Mouse (Mus musculus): Measurements from ENCODE around the gene Fastk. TPM values are rescaled to one million over a fixed set of nuclear protein-coding genes. Genes with fewer than 3 reads are reported as not detected.

Gene Fastk
- polyA plus RNA-seq (2015; fragmentation: Nextera tagmentation; extraction: Ambion mirVana) = 86.0 and 88.5 TPM in 2 replicates

DNA sequence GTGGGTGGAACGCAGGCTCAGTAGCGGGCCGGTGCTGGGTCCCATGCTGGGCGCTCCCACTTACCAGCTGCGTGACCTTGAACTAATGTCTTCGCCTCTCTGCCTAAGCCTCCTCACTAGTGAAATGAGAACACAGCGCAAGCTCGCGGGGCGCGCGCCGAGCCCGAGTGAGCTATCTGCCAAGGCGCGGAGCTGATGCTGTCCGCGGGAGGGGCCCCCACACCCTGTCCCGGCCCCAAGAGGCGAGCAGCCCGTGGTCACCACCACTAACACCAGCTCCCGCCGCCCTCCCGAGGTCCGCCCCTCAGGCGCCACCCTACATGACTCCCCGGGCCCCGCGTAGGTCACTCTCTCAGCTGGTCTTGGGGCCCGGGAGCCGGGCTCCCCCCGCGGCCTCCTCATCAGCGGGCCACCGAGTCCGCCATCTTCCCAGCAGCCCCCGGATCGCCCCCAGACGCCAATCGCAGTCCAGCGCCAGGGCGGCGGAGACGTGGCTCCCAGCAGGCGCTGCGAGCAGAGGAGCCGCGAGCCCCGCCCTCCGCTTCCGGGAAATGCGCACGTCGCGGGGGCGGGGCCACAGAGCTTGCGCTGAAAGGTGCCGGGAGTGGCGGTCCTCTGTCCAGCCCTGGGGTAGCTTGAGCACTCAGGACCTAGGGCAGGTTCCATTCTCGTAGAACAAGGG, at the start of gene Fastk:
Gene Fastk, minus strand, starts transcription at position 542 of the 682 bp plus-strand sequence.
- peak; percentile 93 for DNase-seq (ENCODE audit: low spot score)

DNA sequence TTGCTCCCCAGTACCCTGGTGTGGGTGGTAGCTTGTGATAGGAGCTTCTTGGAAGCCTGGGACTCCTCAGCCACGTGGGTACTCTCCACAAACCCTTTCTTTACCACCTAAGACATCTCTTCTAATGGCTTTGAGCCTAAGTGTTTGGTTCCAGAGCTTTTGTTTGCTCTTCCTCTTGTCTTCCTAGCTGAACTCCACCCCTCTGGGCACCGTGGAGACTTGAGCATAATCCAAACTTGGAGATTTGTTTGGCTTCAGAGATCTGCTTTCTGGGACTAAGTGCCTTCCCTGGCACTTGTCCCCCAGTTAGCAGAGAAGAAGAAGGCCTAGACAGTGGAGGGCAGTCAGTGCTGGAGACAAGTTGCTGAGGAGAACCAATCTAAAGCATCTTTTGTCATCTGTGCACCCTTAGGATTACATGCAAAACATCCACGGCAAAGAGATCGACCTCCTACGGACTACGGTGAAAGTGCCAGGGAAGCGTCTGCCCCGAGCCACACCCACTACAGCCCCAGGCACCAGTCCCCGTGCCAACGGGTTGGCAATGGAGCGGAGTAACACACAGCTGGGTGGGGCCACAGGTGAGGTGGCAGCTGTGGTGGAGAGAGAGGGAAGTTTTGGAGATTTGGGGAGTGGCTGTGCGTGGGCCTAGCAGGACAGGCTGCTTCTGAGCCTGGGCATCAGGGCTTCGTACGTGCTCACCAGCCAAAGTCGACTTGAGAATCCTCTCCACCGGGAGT, 47.6 kb upstream of the Fastk start:
- DNase-seq (ENCODE audit: low spot score) = no peak

DNA sequence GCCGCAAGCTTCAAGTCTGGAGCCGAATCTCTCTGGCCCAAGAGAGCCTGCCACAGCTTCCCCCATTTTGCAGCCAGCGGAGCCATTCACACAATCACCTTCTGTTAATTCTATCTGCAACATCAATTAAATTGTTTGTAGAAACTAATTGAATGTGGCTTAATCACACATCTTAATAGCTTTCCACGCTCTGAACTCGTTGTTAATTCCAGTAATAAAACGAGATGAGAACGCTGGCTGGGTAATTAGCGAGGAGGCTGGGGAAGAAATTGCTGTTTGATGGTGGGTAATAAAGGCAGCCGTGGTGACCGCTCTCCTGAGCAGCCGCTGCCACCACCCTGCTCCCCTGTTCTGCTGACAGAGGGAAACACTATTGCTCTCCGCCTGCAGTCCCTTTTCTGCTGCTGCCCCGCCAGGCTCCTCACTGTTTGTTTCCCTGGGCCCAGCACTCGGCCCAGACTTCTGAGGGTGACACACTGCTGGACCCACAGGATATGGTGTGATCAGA, 45.4 kb upstream of the Fastk start:
- DNase-seq (ENCODE audit: low spot score) = no peak

DNA sequence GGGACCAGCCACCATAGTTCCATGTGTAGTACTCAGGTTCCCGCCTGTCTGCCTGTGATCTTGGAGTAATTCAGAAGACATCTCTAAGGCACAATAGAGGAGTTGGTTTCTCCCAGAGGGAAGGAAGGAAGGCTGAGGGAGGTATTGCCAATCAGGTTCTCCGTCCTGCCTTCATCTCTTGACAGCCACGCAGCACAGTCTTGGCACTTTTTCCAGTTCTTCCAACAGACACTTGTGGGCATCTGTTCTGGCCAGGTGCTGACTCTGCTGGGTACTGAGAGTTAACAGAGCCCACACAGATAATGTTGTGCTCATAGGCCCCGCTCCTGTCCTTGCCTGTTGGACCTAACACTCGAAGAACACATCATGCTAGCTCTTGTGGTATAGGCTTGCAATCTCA, 41.7 kb upstream of the Fastk start:
- no peak for DNase-seq (ENCODE audit: low spot score)

DNA sequence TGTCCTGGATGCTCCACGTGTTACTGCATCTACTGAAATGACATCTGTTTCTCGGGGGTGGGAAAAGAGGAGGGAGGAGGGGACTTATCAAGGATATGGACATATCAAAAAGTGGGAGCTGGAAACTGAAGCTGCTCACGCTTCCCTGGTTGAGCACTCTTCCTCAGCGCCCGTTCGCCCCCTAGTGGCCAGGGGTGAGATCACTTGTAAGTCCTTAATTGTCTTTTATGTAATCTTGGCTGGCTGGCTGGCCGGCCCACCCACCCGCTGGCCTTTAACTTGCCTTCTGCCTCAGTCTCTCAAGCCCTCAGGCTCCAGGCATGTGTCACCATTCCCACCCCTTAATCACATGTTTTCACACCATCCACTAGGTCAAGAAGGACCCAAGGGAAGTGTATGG, 41.0 kb upstream of the Fastk start:
- peak; percentile 74 for DNase-seq (ENCODE audit: low spot score)

DNA sequence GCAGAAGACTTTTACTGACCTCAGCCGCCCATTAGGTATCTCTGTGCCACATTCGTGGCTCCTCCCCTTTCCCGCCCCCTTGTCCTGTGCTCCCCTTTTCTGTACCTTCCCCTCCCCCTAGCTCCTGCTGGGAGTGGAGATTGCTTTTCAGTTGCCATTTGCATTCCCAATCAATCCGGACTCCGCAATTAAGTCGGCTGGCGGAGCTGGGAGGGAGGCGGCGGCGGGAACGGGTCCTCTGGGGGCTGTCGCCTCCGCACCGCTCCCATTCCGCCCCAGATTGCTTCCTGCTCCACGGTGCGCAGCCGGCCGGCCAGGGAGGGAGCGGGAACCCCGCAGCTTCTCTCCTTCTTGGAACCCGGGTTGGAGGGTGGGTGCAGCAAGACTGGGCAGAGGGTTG, 39.9 kb upstream of the Fastk start:
- no peak for DNase-seq (ENCODE audit: low spot score)

DNA sequence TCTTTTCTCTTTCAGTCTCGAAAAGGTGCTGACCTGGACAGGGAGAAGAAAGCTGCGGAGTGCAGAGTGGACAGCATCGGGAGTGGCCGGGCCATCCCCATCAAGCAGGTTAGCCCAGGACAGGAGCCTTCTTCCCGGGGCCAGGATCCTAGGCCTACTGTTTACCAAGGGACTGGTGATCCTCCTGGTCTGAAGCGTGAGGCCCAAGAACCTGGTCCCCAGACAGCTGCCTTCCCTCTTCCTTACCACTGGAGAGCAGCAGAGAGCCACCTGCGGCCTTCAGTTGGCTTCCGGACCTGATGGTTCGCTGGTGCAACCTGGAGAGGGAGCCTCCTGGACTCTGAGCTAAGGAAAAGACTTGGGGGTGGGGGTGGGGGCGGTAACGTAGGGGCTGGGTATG, 38.2 kb upstream of the Fastk start:
- DNase-seq (ENCODE audit: low spot score) = peak; percentile 61

DNA sequence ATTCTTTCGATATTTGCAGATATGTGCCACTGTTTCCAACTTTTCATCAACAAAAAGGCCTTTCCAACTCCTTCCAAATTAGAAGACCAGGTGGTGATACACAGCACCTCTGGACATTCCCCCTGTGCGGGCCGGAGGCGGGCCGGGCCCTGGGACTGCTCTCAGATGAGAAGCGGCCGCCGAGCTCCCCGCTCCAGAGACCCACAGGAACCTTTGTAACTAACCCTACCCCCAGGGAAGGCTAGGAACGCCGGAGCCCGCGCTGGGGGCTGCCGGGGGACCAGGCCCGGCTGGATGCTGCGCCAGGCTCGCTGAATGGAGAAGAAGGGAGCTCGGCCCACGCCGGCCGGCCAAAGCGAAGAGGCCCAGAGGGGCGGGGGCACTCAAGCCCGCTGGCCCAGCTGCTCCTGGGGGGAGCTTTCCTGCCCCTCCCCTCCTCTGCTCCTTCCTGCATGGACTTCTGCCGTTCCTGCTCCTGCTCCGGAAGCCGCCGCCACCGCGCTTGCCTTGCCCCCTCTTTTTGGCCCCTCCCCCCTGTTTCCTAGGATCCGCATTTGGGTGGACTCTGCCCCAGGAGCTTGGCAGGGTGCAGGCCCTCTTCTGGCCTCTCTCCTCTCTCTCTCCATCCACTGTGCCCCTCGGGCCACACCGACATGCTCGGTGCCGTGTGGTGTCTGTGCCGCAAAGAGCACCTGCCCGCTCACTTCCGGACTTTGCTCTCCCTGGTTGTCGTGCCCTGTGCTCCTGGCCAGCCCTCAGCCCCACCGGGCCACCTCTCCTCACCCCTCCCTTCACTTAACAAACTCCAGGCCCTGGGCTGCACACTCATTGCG, 37.4 kb upstream of the Fastk start:
- no peak for DNase-seq (ENCODE audit: low spot score)

DNA sequence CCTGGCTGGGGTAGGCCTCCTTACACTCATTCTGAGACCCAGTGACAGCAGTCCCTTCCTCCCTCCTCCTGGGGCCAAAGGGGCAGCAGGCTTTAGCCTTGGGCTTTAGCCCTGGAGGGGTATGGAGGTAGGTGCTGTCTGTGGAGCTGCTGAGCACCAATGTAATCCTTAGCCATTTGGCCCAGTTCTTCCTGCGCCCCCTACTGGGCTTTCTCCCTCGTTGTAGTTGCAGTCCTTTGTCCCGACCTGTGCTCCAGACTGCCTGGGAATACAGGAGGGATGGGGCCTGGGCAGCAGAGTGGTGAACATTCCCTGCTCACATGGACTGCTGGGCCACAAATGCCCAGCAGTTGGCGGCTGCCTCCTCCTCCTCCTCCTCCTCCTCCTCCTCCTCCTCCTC, 36.6 kb upstream of the Fastk start:
- peak; percentile 34 for DNase-seq (ENCODE audit: low spot score)

DNA sequence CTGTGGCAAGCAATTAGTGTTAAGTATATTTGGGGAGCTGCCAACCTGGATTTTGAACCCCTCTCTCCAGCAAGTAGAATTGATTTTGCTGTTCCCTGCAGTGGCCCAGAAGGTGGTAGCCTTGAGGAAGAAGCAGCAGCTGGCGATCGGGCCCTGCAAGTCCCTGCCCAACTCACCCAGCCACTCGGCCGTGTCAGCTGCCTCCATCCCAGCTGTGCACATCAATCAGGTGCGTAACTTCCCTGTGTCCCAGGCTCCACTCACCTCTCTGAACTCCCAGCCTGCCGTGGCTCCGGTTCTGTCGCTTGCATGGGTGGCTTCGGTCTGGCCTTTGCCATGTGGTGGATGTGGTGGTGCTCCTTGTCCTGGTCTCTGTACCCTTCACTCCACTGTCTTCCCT, 32.8 kb upstream of the Fastk start:
- no peak for DNase-seq (ENCODE audit: low spot score)

DNA sequence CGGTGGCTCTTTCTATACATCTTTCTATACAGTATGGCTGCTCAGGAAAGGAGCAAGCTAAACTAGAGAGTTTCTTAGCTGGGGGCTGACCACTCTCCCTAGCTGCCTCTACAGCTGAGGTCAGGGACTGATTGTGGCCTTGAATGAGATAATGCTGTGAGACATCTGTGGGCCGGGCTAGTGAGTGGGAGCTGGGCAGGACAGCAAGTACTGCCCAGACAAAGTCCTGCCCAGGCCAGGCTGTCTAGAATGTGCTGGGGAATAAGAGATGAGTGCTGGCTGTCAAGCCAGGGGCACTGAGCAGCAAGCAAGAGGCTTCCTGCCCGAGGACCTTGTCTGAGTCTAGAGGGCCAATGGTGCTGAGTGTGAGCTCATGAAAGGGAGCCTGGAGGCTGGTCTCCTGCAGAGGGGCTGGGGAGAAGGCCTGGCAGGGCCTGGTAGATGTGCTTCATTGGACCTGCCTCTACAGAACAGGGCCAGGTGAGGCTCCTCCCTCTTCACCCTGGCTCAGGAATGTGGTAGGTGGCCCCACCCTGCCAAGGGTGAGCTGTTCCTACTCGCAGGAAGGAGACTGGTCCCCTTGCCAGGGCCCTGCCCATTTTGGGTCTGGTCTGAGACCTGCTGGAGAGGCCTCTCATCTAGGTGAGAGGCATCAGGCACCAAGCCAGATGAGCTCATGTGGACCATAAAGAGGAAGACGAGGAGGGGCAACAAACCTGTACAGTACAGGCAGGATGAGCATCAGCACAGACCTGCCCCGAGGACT, 30.6 kb upstream of the Fastk start:
- DNase-seq (ENCODE audit: low spot score) = no peak

DNA sequence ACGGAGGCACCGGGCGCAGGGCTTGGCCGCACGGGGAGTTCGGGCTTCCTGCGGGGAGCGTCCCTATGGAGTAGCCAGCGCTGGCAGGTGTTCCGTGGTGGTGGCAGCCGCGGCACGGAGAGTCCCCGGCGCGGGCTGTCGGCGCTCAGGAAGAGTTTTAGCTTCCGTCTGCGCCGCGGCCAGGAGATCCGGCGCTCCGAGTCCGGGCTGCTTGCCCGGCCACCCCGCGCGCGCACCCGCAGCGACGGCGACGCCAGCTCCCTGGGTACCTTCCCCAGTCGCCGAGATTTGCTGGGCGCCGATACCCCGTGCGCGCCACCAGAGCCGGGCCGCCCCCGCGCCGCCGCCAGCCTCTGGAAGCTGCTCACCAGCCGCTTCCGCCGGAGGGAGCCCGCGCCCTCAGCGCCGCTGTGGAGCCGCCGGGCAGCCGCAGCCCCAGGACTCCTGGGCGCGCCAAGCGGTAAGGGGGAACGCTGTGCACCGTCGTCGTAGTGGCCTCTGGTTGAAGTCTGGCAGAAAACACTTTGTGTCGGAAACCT, 29.7 kb upstream of the Fastk start:
- DNase-seq (ENCODE audit: low spot score) = peak; percentile 31

DNA sequence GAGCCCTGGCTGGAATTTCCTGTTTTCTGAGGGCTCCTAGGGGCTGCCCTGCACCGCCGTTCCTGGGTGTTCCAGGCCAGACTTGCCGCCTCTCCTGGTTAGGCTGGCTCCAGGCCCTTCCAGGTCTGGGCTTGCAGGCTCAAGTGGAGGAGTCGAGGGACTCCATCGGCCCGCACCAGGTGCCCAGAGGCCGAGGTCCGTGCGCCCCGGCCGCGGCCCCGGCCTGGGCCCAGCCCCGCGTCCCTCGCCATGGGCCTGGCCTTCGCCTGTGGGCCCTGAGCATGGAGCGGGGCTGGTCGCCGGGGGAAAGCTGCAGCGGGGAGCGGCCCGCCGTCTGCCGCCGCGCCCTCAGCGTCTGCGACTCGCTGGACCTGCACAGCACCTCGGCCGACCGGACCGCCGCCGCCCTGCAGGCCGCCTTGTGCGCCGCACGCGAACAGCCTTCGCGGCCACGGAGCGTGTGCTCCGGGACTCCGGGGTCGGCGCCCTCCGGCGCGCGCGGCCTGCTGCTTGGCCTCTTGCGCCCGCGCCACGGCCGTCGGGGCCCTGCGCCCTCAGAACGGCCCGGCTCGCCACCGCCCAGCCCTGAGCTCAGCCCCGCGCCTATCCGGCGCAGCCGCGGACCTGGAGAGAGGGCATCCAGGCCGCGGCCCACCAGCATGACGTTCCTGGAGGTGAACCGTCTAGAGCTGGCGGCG, 29.1 kb upstream of the Fastk start:
- DNase-seq (ENCODE audit: low spot score) = no peak

DNA sequence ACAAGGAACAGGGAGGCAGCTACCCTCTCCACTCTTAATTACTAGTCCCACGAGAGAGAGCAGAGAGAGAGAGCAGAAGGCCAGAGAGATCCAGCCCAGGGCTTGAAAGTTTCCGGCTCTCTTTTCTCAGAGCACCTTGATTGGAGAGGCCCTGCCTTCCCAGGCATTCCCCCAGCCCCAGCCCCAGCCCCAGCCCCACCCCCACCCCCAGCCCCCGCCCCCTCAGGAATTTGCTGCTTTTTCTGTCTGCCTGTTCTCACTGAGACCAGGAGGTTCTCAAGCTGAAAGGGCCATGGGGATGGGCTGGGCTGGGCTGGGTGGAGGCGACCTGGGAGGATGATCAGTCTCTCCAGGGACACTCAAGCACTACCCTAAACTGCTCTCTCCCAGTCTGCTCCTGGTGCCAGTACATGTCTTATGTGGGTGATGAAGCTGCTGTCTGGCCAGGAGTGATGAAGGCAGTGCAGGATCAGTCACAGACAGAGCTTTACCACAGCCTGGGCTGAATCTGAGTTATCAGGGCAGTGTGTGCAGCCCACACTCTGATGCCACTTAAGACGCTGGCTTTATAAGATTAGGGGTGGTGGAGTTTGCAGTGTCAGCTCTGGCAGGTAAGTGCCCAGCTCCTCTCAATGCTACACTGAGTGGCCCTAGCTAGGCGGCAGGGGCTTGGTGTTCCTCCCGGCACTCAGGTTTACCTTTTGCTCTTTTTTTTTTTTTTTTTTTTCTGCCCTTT, 28.0 kb upstream of the Fastk start:
- no peak for DNase-seq (ENCODE audit: low spot score)

DNA sequence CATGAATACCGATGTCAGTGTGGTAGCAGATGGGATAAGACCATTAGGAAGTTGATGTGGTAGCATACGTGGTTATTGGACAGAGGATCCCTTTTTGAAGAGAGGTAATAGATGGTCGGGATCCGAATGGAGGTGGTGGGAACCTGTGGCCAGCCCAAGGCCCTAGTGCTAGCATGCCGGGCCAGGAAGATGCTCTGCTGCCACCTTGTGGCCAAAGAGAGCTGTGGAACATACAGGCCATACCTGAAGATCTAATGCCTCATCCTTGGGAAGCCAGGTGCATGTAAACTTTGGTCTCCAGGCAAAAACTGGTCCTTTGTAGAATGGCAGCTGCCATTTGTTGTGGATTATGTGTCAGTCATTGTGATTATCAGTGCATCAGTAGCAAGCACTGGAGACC, 25.5 kb upstream of the Fastk start:
- peak; percentile 81 for DNase-seq (ENCODE audit: low spot score)

DNA sequence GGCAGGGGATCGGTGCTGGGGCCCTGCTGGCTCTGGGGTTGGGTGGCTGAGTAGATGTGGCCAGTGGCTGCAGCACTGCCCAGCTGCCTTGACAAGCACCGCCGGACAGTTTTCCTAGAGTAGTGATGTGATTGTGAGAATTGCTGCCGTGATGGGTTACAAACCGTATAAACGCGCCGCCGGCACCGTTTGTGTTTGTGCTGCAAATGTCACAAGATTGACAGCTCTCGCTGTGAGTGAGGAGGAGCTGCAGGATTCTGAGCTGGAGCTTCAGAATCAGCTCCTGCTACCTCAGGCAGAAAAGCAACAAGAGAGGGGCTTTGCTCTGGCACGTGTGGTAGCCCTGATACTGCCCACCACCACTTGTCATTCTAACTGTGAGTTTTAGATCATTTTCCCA, 21.7 kb upstream of the Fastk start:
- no peak for DNase-seq (ENCODE audit: low spot score)

DNA sequence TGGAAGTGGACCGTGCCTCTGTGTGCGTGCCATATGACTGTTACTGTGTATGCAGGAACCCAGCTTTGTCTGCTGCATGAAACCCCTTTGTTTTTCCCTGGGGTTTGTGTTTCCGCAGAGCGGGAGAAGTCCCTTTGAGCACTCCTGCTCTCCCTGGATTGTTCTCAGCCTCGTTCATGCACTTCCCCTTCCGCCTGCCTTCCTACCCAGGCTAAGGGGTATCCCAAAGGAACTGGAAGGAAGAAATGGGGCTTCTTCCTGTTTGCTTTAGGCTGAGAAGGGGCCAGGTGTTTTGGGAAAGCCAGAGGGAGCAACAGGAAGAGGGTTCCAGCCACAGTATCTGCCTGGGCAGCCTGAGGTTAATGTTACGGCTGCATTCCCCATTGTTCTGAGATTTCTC, 10.5 kb upstream of the Fastk start:
- DNase-seq (ENCODE audit: low spot score) = no peak

DNA sequence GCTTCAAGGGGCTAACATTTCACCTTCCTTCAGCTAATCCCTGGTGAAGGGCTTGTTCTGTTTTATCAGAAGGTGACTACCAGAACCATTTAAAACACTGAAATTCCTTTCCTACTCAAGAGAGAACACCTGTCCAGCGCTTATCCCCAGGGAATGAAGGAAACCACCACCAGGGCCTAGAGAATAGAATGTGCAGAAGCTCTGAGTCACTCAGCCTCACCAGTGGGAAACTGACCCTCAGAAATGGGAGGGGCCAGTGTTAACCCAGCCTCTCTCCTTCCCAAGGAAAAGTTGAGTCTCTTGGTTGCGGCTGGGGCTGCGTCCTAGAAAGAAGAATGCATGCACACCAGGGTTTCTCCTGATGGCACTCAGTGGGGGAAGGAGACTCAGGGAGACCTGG, 10.0 kb upstream of the Fastk start:
- no peak for DNase-seq (ENCODE audit: low spot score)

DNA sequence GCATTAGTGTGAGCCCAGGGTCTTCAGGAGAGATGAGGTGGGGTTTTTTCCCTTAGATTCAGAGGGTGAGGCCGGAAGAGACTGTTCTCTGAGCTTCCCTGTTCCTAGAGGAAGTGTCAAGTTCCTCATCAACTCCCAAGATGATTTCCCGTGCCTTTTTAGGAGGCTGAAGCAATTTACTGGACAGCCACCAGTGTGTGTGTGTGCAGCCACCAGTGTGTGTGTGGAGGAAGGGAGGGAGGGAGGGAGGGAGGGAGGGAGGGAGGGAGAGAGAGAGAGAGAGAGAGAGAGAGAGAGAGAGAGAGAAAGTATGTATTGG, 8.9 kb upstream of the Fastk start:
- no peak for DNase-seq (ENCODE audit: low spot score)
